ENCODE assay signal across 9 mouse cellular contexts in the genomic region with DNA sequence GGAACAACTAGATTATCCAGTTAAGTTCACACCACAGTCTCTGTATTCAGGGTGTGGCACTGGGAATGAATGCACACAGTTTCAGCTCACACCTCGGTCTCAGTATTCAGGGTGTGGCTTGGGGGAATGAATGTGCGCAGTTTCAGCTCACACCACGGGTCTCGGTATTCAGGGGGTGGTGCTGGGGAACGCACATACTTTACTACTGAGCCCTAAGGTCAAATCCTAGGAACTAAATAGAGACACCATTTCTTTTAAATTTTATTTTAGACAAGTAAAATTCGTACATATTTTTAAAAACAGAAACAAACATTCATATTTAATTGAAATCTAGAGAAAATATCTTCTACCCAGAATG. TPM values are rescaled to one million over a fixed set of nuclear protein-coding genes. Genes with fewer than 3 reads are reported as not detected.
DNase-seq lines count a peak whose midpoint lies in the region; ATAC-seq and TF ChIP-seq lines count a peak whose summit lies in the region.
"Had no signal": no experiment of that assay in that cellular context is flagged by ENCODE, and none has a peak within 500 bp of the region (broad histone marks: within the 10 kb centered on the region; RNA-seq: fewer than 3 reads in every experiment).

No protein-coding gene starts in this region.

- no peak overlapping the region for H3K9ac ChIP-seq in neural tube, embryonic 12.5 days

- H3K9me3 ChIP-seq in neural tube, embryonic 12.5 days, result no peaks in the 10 kb centered on the region

- H3K36me3 ChIP-seq in neural tube, embryonic 12.5 days, result peaks cover 8% of the 10 kb centered on the region

- ATAC-seq in inflammation-experienced regulatory T-cells, adult 6 months, result peak; percentile 5
- ATAC-seq in neural tube, embryonic 12.5 days (ENCODE audit: low FRiP score, low read depth), result 0 out of 2 replicates have a peak, but pooled peaks have one; percentile 10

- no peak for DNase-seq in layer of hippocampus, adult 2 months (ENCODE audit: low spot score in 2 of 2)
- no peak for DNase-seq in layer of hippocampus, adult 9-10 months (ENCODE audit: low spot score)
- DNase-seq in thymus, postnatal 36 days, result no peak
- no peak for DNase-seq in cerebellum, postnatal 10 days
- no peak for DNase-seq in adrenal gland, adult 18-20 months (ENCODE audit: low spot score in 2 of 2)
- DNase-seq: adrenal gland, postnatal 10 days had no signal

- no peaks in the 10 kb centered on the region for H3K27me3 ChIP-seq in neural tube, embryonic 12.5 days (replicated peaks)

- no peak for TF ChIP-seq CTCF in layer of hippocampus, adult 2 months (conservative IDR thresholded peaks at IDR 0.05)

- H3K4me2 ChIP-seq in neural tube, embryonic 12.5 days (replicated peaks), result peak overlapping the region; percentile 33

- H3K4me1 ChIP-seq in brown adipose tissue, adult 24 weeks (ENCODE audit: control insufficient read depth, insufficient read depth, insufficient read length, low read length), result peaks cover 33% of the 10 kb centered on the region
- H3K4me1 ChIP-seq in neural tube, embryonic 12.5 days, result peaks cover 87% of the 10 kb centered on the region

- H3K4me3 ChIP-seq in layer of hippocampus, adult 2 months, result peak overlapping the region; percentile 65
- 0 out of 2 replicates have a peak overlapping the region, but pooled peaks have one; percentile 19 for H3K4me3 ChIP-seq in brown adipose tissue, adult 24 weeks (ENCODE audit: insufficient read depth, low read depth, low read length)
- no peak overlapping the region for H3K4me3 ChIP-seq in neural tube, embryonic 12.5 days

- 40% methylated on average over 6 of the region's 6 CpGs for WGBS in neural tube, embryonic 12.5 days

- peak overlapping the region; percentile 99 for H3K27ac ChIP-seq in layer of hippocampus, adult 2 months
- 0 out of 2 replicates have a peak overlapping the region, but pooled peaks have one; percentile 28 for H3K27ac ChIP-seq in brown adipose tissue, adult 24 weeks (replicated peaks; ENCODE audit: low read depth, low read length)
- no peak overlapping the region for H3K27ac ChIP-seq in neural tube, embryonic 12.5 days

RNA-seq across cellular contexts. Expression of a gene that starts 18.0 kb away (rescaled TPM):
- total RNA-seq in layer of hippocampus, adult 2 months (2021), result 10 to 100 TPM; 90.6 to 93.1 TPM
- 35.5 and 36.9 TPM in 2 replicates for polyA plus RNA-seq in brown adipose tissue, adult 24 weeks (2012; ENCODE audit: insufficient read depth, insufficient read length, missing spikeins)
- polyA plus RNA-seq in inflammation-experienced regulatory T-cells, adult 6 months (2017; shearing (Covaris generic)), result 100 to 1,000 TPM; 200 to 243 (median 210) TPM
- polyA plus RNA-seq in neural tube, embryonic 12.5 days (2016; fragmentation: Nextera tagmentation; extraction: Ambion mirVana), result 142 and 145 TPM in 2 replicates
- 10 to 100 TPM; 58.3 to 69.8 TPM for total RNA-seq in adrenal gland, adult 18-20 months (2021)
